Mouse (Mus musculus): Measurements from ENCODE around the gene Cnp.
"Not testable (repeated sequence)": the region's sequence is repeated elsewhere in the genome, so short reads cannot be mapped to it uniquely, and the experiment has no call there.

The Cnp gene

GRCm38 (mm10) chr11:100574708-100575483 is at the start of gene Cnp:
TSS of gene Cnp (plus strand) at chr11:100574904.
- DNase-seq: peak; percentile 72

GRCm38 (mm10) chr11:100524987-100525630 is 49.6 kb upstream of the Cnp start:
- DNase-seq: no peak

GRCm38 (mm10) chr11:100526052-100526816 is 48.5 kb upstream of the Cnp start:
- DNase-seq: no peak

GRCm38 (mm10) chr11:100527066-100527457 is 47.6 kb upstream of the Cnp start:
- DNase-seq: peak; percentile 52

GRCm38 (mm10) chr11:100527458-100528374 is 47.0 kb upstream of the Cnp start, which contains the start of gene Acly:
TSS of gene Acly (minus strand) at chr11:100528000.
- DNase-seq: peak; percentile 99

- DNase-seq: no peak
These were observed 46.1 kb upstream of the Cnp start for GRCm38 (mm10) chr11:100528375-100529165.

- no peak for DNase-seq
These were observed 40.8 kb upstream of the Cnp start for GRCm38 (mm10) chr11:100533871-100534270.

- not testable (repeated sequence) for DNase-seq
These were observed 40.3 kb upstream of the Cnp start for GRCm38 (mm10) chr11:100534411-100534810.

- not testable (repeated sequence) for DNase-seq
These were observed 39.9 kb upstream of the Cnp start for GRCm38 (mm10) chr11:100534821-100535220.

GRCm38 (mm10) chr11:100535996-100536395 is 38.7 kb upstream of the Cnp start:
- DNase-seq: no peak

GRCm38 (mm10) chr11:100536466-100536865 is 38.2 kb upstream of the Cnp start:
- DNase-seq: no peak

- no peak for DNase-seq
These were observed 33.7 kb upstream of the Cnp start for GRCm38 (mm10) chr11:100540966-100541365.

- no peak for DNase-seq
These were observed 33.1 kb upstream of the Cnp start for GRCm38 (mm10) chr11:100541577-100541976.

GRCm38 (mm10) chr11:100544832-100545745 is 29.6 kb upstream of the Cnp start, which contains the start of gene Ttc25:
TSS of gene Ttc25 (plus strand) at chr11:100545607.
- DNase-seq: peak; percentile 88

- no peak for DNase-seq
These were observed 29.0 kb upstream of the Cnp start for GRCm38 (mm10) chr11:100545746-100546085.

- DNase-seq: no peak
These were observed 27.7 kb upstream of the Cnp start for GRCm38 (mm10) chr11:100546955-100547354.

- no peak for DNase-seq
These were observed 26.6 kb upstream of the Cnp start for GRCm38 (mm10) chr11:100548141-100548540.

GRCm38 (mm10) chr11:100549466-100549865 is 25.2 kb upstream of the Cnp start:
- no peak for DNase-seq

- no peak for DNase-seq
These were observed 24.6 kb upstream of the Cnp start for GRCm38 (mm10) chr11:100550101-100550500.

GRCm38 (mm10) chr11:100552842-100553241 is 21.9 kb upstream of the Cnp start:
- DNase-seq: no peak

All from right cerebral cortex, adult 18-20 months (tissue).